Mouse (Mus musculus) lung, embryonic 16.5 days (tissue): ENCODE measurements around the gene Slc12a8. TPM values are rescaled to one million over a fixed set of nuclear protein-coding genes. Genes with fewer than 3 reads are reported as not detected.

Experiments
- ATAC-seq: fragments of 200-750 bp; cut with Nextera tagmentation; 2 replicates; pipeline ENCODE4 v1.8.0; 2017; ENCODE audit warnings: low read depth, mild to moderate bottlenecking, moderate library complexity
- H3K27ac ChIP-seq: fragments of 300-500 bp; sonication (generic); 2 replicates; pipeline ENCODE4 v1.5.1; 2014; ENCODE audit warnings: mild to moderate bottlenecking, control low read depth, low read length
- H3K27me3 ChIP-seq: fragments of 300-500 bp; sonication (generic); 2 replicates; pipeline ENCODE4 v1.6.1; 2014; ENCODE audit warnings: low read depth, low read length, mixed read lengths; ENCODE audit not compliant: control insufficient read depth, insufficient read depth
- H3K36me3 ChIP-seq: fragments of 300-500 bp; sonication (generic); 2 replicates; pipeline ENCODE4 v1.6.1; 2014; ENCODE audit warnings: low read length; ENCODE audit not compliant: control insufficient read depth, insufficient read depth
- H3K4me1 ChIP-seq: fragments of 300-500 bp; sonication (generic); replicated peaks from 2 replicates; pipeline ENCODE4 v1.6.1; 2014; ENCODE audit warnings: low read length, mixed read lengths; ENCODE audit not compliant: control insufficient read depth, insufficient read depth
- H3K4me2 ChIP-seq: fragments of 300-500 bp; sonication (generic); 2 replicates; pipeline ENCODE4 v1.6.1; 2014; ENCODE audit warnings: low read depth, low read length, control low read depth
- H3K4me3 ChIP-seq: fragments of 300-500 bp; sonication (generic); 2 replicates; pipeline ENCODE4 v1.5.1; 2014; ENCODE audit warnings: mild to moderate bottlenecking, low read length, control low read depth
- H3K9ac ChIP-seq: fragments of 300-500 bp; sonication (generic); 2 replicates; pipeline ENCODE4 v1.6.1; 2014; ENCODE audit warnings: low read length, control low read depth
- H3K9me3 ChIP-seq: fragments of 300-500 bp; sonication (generic); 2 replicates; pipeline ENCODE4 v1.6.1; 2016; ENCODE audit warnings: low read length; ENCODE audit not compliant: control insufficient read depth
- WGBS: fragments of 180-500 bp; shearing (Covaris S2); extraction: QIAGEN DNeasy Blood & Tissue Kit; methylation state at CpG from one replicate; pipeline ENCODE4 v1.1.7; 2014; 5-methylcytosine and 5-hydroxymethylcytosine counted together
- polyA plus RNA-seq: library from polyadenylated mRNA; unstranded; fragments of >200 nt; fragmentation: Nextera tagmentation; extraction: Ambion mirVana; gene quantifications from 2 replicates; pipeline ENCODE4 v1.2.1, GENCODE M21; 2015

Gene Slc12a8
- polyA plus RNA-seq, 1 experiment from 2014 or later, result 0.39 TPM

DNA sequence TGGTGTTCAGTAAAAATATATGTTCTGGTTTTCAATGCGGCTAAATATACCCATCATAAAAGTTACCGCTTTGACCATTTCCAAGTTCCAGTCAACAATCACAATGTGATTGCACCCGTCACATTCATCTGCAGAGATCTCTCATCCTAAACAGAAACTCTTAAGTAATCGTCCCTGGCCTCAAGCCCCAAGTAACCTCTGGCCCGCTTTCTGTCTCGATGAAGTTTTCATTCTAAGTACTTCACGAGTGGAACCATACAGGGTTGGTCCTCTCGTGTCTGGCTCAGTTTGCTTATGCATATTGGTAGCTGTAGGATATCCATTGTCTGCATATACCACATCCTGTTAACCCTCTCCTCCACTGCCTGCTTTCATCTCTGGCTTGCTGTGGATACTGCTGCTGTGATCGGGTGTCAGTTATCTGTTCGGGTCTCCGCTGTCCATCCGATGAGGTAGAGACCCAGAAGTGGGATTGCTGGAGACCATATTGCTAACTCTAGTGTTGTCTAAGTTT lies 181.2 kb downstream of the Slc12a8 start:
- Histone ChIP-seq H3K4me3 (no peak overlapping the region), H3K9ac (no peak overlapping the region; the same call in 1 of the 2 replicates), H3K27me3 (no peaks in the 10 kb centered on the region), H3K36me3 (no peaks in the 10 kb centered on the region), H3K9me3 (no peaks in the 10 kb centered on the region), H3K4me2 (peak overlapping the region; percentile 6; the same call in 1 of the 2 replicates), H3K27ac (peak overlapping the region; percentile 81), H3K4me1 (peaks cover 21% of the 10 kb centered on the region)
- 29% methylated on average over 12 of the region's 12 CpGs for WGBS
- peak; percentile 53; the same call in 1 of the 2 replicates for ATAC-seq

DNA sequence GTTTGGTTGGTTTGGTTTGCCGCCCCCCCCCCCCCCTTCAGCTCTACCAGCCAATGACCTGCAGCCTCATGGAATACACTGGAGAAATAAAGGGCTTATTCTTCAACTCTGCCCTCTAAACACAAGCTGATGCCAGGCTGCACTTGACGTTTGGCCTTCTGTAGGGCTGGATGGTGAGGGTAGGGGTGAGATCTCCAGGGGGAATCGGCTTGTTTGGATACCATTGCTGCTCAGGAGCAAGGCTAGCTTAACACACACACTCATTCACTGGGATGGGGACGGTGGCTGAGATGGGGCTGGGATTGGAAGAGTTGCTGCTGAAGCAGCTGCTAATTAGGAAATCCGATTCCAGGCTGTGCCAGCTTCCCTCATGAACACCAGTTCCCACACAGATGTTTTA lies 183.5 kb downstream of the Slc12a8 start:
- ATAC-seq, result no peak
- Histone ChIP-seq H3K27ac (no peak overlapping the region), H3K9me3 (no peaks in the 10 kb centered on the region), H3K4me2 (no peak overlapping the region), H3K4me3 (no peak overlapping the region), H3K4me1 (peaks cover 21% of the 10 kb centered on the region), H3K27me3 (no peaks in the 10 kb centered on the region), H3K9ac (no peak overlapping the region), H3K36me3 (no peaks in the 10 kb centered on the region)
- 55% methylated on average over 4 of the region's 5 CpGs for WGBS

DNA sequence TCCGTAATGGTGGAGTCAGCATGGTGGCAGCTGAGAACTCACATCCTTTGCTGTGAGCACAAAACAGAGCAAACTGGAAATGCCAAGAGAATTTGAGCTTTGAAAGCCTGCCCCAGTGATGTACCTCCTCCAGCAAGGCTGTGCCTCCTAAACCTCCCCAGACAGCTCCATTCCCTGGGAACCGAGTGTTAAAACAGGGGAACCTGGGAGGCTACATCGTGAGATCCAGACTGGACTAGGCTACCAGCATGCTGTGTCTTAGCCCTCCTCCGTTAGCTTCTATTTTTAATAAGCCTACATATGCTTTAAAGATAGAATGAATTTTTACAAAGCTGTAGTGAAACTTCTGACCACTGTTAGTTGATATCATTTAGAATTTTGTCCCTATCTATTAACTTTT lies 184.7 kb downstream of the Slc12a8 start:
- Histone ChIP-seq H3K4me1 (peaks cover 17% of the 10 kb centered on the region), H3K4me2 (no peak overlapping the region), H3K27ac (no peak overlapping the region), H3K9ac (no peak overlapping the region), H3K9me3 (no peaks in the 10 kb centered on the region), H3K36me3 (no peaks in the 10 kb centered on the region), H3K27me3 (no peaks in the 10 kb centered on the region), H3K4me3 (no peak overlapping the region)
- no peak for ATAC-seq
- 91% methylated on average over 4 of the region's 4 CpGs for WGBS

DNA sequence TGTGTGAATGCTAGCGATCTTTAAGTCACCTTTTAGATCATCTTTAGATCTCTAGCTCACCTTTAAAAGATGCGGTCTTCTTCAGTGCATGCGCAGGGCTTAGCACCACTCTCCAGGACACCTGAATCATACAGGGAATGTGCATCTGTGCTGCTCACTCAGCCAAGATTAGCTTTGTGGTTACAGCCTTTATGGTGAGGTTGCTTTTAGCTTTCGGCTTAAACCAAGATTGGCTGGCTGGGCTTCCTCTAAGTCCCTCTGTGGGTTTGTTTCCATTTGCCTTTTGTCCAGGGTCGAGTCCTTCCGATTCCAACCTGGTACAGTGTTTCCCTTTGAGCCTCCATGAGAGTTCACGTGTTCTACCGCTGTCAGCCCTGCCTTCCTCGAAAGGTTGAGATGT lies 187.2 kb downstream of the Slc12a8 start:
- no peak overlapping the region for H3K4me2 ChIP-seq
- no peaks in the 10 kb centered on the region for H3K27me3 ChIP-seq
- H3K36me3 ChIP-seq, result no peaks in the 10 kb centered on the region
- 78% methylated on average over 9 of the region's 9 CpGs for WGBS
- no peak overlapping the region for H3K9ac ChIP-seq
- H3K4me3 ChIP-seq, result no peak overlapping the region
- no peak overlapping the region for H3K27ac ChIP-seq
- no peaks in the 10 kb centered on the region for H3K9me3 ChIP-seq
- no peaks in the 10 kb centered on the region for H3K4me1 ChIP-seq
- ATAC-seq, result no peak

DNA sequence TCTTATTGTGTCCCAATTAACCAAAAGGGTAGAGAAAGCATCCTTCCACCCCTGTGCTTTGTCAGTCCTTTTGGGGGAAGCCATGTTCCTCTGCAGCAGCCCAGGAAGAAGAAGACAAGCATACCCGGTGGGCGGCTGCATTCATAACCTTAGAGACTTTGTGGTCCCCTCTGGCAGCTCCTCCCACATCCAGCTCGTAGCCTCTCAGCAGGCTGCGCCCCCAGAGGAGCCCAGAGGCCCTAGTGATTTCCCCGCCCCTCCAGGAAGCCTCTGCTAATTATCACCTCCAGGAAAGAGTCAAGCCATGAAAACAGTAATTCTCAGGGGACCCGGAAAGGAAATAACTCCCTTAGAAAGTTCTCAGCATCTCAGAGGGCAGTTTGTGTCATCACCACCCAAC lies 188.1 kb downstream of the Slc12a8 start:
- no peak overlapping the region for H3K9ac ChIP-seq

DNA sequence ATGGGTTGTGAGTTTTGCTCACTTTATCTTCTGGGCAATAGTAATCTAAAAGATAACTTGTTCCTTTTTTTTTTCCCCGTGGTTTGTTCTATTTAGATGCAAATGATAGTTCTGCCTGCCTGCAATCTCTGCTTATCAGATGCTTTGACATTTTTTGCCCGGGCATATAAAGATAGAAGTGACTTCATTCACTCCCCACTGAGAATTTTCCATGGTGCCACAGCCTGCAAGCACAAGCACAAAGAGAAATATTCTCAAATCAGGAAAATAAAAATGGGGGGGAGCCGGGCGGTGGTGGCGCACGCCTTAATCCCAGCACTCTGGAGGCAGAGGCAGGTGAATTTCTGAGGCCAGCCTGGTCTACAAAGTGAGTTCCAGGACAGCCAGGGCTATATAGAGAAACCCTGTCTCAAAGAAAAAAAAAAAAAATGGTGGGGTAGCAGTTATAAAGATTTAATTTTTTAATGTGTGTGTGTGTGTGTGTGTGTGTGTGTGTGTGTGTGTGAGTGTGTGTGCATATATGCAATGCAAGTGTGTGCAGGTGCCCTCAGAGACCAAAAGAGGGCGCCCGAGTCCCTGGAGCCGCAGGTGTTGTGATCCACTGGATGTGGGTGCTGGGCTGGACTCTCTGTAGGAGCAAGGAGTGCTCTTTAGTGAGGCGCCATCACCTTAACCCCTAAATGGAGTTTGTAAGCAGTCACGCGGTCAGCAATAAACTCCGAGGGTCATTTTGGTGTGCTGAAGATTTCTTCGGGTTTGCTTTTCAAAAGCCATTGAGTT lies 189.2 kb downstream of the Slc12a8 start:
- H3K9me3 ChIP-seq, result no peaks in the 10 kb centered on the region
- 90% methylated on average over 14 of the region's 14 CpGs for WGBS
- no peak overlapping the region for H3K9ac ChIP-seq
- no peak overlapping the region for H3K4me2 ChIP-seq
- no peaks in the 10 kb centered on the region for H3K4me1 ChIP-seq
- H3K27ac ChIP-seq, result no peak overlapping the region
- H3K4me3 ChIP-seq, result no peak overlapping the region
- no peaks in the 10 kb centered on the region for H3K36me3 ChIP-seq
- no peaks in the 10 kb centered on the region for H3K27me3 ChIP-seq
- no peak for ATAC-seq

More for the DNA sequence above, 188.1 kb downstream of the Slc12a8 start:
- no peaks in the 10 kb centered on the region for H3K4me1 ChIP-seq
- 30% methylated on average over 6 of the region's 6 CpGs for WGBS
- H3K9me3 ChIP-seq, result no peaks in the 10 kb centered on the region
- H3K36me3 ChIP-seq, result no peaks in the 10 kb centered on the region
- H3K4me2 ChIP-seq, result no peak overlapping the region
- no peak for ATAC-seq
- H3K27ac ChIP-seq, result no peak overlapping the region
- H3K4me3 ChIP-seq, result no peak overlapping the region
- H3K27me3 ChIP-seq, result no peaks in the 10 kb centered on the region

DNA sequence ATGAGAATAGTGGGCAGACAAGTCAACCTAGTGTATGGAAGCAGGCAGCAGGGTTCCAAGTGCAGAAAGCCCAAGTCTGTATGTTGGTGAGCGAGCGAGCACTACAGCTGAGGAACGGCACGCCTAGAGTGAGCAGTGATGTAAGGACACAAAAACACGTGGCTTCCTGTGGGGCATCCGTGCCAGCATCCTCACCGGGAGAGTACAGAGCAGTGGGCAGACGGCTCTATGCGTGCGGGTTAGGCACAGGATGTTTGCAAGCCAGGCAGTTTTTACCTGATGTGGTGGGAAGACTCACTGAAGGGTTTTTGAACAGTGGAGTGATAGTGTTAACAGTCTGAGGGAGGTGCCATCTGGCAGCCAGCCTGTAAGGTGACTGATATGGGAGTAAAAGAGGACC lies 190.9 kb downstream of the Slc12a8 start:
- no peaks in the 10 kb centered on the region for H3K27me3 ChIP-seq
- H3K4me2 ChIP-seq, result no peak overlapping the region
- no peaks in the 10 kb centered on the region for H3K36me3 ChIP-seq
- WGBS, result 75% methylated on average over 10 of the region's 10 CpGs
- no peak for ATAC-seq
- no peak overlapping the region for H3K4me3 ChIP-seq
- H3K27ac ChIP-seq, result no peak overlapping the region
- no peaks in the 10 kb centered on the region for H3K9me3 ChIP-seq
- no peaks in the 10 kb centered on the region for H3K4me1 ChIP-seq
- H3K9ac ChIP-seq, result no peak overlapping the region

DNA sequence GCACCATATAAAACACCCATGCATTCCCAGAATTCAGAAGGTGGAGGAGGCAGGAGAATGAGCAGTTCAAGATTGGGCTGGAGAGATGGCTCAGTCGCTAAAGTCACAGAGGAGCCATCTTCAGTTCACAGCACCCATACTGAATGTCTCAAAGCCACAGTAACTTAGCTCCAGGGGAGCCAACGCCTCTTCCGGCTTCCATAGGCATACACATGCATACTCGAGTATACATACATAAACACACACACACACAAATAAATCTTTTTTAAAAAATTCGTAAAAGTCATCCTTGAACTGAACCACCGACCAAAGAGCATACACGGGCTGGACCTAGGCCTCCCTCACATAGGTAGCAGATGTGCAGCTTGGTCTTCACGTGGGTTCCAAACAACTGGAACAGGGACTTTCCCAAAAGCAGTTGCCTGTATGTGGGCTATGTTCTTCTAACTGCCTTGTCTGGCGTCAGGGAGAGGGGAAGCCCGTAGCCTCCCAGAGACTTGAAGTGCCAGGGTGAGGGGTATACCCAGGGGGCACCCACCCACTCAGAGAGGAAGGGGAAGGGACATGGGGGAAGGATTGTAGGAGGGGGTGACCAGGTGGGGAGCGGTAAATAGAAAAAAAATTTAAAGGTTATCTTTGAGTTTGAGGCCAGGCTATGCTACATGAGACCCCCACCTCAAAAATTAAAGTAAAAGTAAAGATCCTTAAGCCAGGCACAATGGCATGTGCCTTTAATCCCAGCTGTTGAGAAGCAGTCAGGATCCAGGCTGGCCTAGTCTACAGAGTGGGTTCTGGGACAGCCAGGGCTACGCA lies 191.7 kb downstream of the Slc12a8 start:
- Histone ChIP-seq H3K4me2 (no peak overlapping the region), H3K4me3 (no peak overlapping the region), H3K4me1 (no peaks in the 10 kb centered on the region), H3K27me3 (no peaks in the 10 kb centered on the region), H3K9ac (no peak overlapping the region), H3K27ac (no peak overlapping the region), H3K36me3 (no peaks in the 10 kb centered on the region), H3K9me3 (no peaks in the 10 kb centered on the region)
- no peak for ATAC-seq
- 88% methylated on average over 12 of the region's 12 CpGs for WGBS
